Mouse (Mus musculus) limb, embryonic 15.5 days (tissue): ENCODE data around the gene Myo15. TPM values are rescaled to one million over a fixed set of nuclear protein-coding genes. Genes with fewer than 3 reads are reported as not detected.

Source experiments
- ATAC-seq: fragments of 200-750 bp; cut with Nextera tagmentation; 2 replicates; pipeline ENCODE4 v1.8.0; 2017; ENCODE audit warnings: low read depth, moderate TSS enrichment; ENCODE audit not compliant: insufficient number of reproducible peaks, low FRiP score, low TSS enrichment
- H3K27ac ChIP-seq: fragments of 300-500 bp; sonication (generic); 2 replicates; pipeline ENCODE4 v1.5.1; 2015; ENCODE audit warnings: moderate library complexity, mild to moderate bottlenecking, inconsistent platforms
- H3K27me3 ChIP-seq: fragments of 300-500 bp; sonication (generic); 2 replicates; pipeline ENCODE4 v1.6.1; 2015; ENCODE audit warnings: inconsistent platforms
- H3K36me3 ChIP-seq: fragments of 300-500 bp; sonication (generic); 2 replicates; pipeline ENCODE4 v1.6.1; 2015; ENCODE audit warnings: inconsistent platforms
- H3K4me1 ChIP-seq: fragments of 300-500 bp; sonication (generic); 2 replicates; pipeline ENCODE4 v1.6.1; 2015; ENCODE audit warnings: inconsistent platforms
- H3K4me2 ChIP-seq: fragments of 300-500 bp; sonication (generic); 2 replicates; pipeline ENCODE4 v1.6.1; 2015; ENCODE audit warnings: mild to moderate bottlenecking, inconsistent platforms
- H3K4me3 ChIP-seq: fragments of 300-500 bp; sonication (generic); 2 replicates; pipeline ENCODE4 v1.5.1; 2015; ENCODE audit warnings: mild to moderate bottlenecking, inconsistent platforms
- H3K9ac ChIP-seq: fragments of 300-500 bp; sonication (generic); 2 replicates; pipeline ENCODE4 v1.6.1; 2015; ENCODE audit warnings: inconsistent platforms
- H3K9me3 ChIP-seq: fragments of 300-500 bp; sonication (generic); 2 replicates; pipeline ENCODE4 v1.6.1; 2016; ENCODE audit warnings: inconsistent platforms
- WGBS: fragments of 180-500 bp; shearing (Covaris S2); methylation state at CpG from one replicate; pipeline ENCODE4 v1.1.7; 2015; 5-methylcytosine and 5-hydroxymethylcytosine counted together
- polyA plus RNA-seq: library from polyadenylated mRNA; unstranded; fragments of >200 nt; fragmentation: Nextera tagmentation; extraction: Ambion mirVana; gene quantifications from 2 replicates; pipeline ENCODE4 v1.2.1, GENCODE M21; 2015

Myo15 gene
- polyA plus RNA-seq, 1 experiment from 2014 or later: 0.35 TPM

- Histone ChIP-seq H3K27me3 (peaks cover 15% of the 10 kb centered on the region), H3K4me3 (peak overlapping the region; percentile 42), H3K9ac (no peak overlapping the region), H3K9me3 (no peaks in the 10 kb centered on the region), H3K36me3 (no peaks in the 10 kb centered on the region), H3K4me2 (peak overlapping the region; percentile 69), H3K4me1 (peaks cover 13% of the 10 kb centered on the region), H3K27ac (no peak overlapping the region)
- WGBS: 3% methylated on average over 11 of the region's 11 CpGs
- ATAC-seq: 0 out of 2 replicates have a peak, but pooled peaks have one; percentile 42
Observed at GRCm38 (mm10) chr11:60508950-60509349, 39.8 kb downstream of the Myo15 start.

DNA sequence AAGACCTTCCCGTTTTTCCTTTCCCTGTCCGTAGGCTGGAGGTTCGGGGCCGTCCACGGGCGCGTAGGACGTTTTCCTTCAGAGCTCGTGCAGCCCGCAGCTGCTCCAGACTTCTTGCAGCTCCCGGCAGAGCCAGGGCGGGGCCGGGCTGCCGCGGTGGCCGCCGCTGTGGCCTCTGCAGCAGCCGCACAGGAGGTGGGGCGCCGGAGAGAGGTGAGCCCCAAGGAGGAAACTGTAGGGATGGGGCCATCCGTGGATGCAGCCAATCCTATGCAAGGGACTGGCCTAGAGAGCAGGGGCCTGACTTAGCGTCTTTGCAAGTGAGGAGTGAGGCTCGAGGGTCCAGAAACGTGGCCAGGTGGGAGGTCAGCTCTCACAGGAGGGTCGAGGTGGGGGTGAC is 40.4 kb downstream of the Myo15 start:
- H3K4me2 ChIP-seq: peak overlapping the region; percentile 69
- peaks cover 15% of the 10 kb centered on the region for H3K27me3 ChIP-seq
- H3K4me3 ChIP-seq: peak overlapping the region; percentile 42
- no peaks in the 10 kb centered on the region for H3K9me3 ChIP-seq
- no peak overlapping the region for H3K27ac ChIP-seq
- peaks cover 13% of the 10 kb centered on the region for H3K4me1 ChIP-seq
- ATAC-seq: 0 out of 2 replicates have a peak, but pooled peaks have one; percentile 3
- no peaks in the 10 kb centered on the region for H3K36me3 ChIP-seq
- under 1% methylated on average over 25 of the region's 25 CpGs for WGBS
- H3K9ac ChIP-seq: peak overlapping the region; percentile 37; the same call in 1 of the 2 replicates

GRCm38 (mm10) chr11:60511893-60512292 is 42.8 kb downstream of the Myo15 start:
- Histone ChIP-seq H3K36me3 (no peaks in the 10 kb centered on the region), H3K9ac (no peak overlapping the region), H3K4me2 (no peak overlapping the region), H3K27ac (no peak overlapping the region), H3K4me3 (no peak overlapping the region), H3K9me3 (no peaks in the 10 kb centered on the region), H3K4me1 (peaks cover 13% of the 10 kb centered on the region), H3K27me3 (peaks cover 15% of the 10 kb centered on the region)
- no peak for ATAC-seq
- 76% methylated on average over 1 of the region's 1 CpGs for WGBS

DNA sequence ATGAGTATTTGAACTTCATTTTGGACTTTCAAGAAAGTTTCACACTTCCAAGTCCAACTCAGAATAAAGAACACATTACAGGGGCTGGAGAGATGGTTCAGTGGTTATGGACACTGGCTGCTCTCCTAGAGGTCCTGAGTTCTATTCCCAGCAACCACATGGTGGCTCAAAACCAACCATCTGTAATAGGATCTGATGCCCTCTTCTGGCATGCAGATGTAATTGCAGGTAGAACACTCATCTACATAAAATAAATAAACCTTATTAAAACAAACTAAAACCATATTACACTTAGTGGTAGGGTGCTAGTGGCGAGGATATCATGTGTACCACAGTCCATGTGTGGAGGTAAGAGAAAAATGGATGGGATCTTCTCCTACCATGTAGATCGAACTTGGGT is 43.4 kb downstream of the Myo15 start:
- H3K4me3 ChIP-seq: no peak overlapping the region
- H3K36me3 ChIP-seq: no peaks in the 10 kb centered on the region
- ATAC-seq: no peak
- H3K9ac ChIP-seq: no peak overlapping the region
- H3K27ac ChIP-seq: no peak overlapping the region
- no peaks in the 10 kb centered on the region for H3K9me3 ChIP-seq
- no peak overlapping the region for H3K4me2 ChIP-seq
- 74% methylated on average over 2 of the region's 2 CpGs for WGBS
- peaks cover 12% of the 10 kb centered on the region for H3K27me3 ChIP-seq
- peaks cover 13% of the 10 kb centered on the region for H3K4me1 ChIP-seq

- ATAC-seq: no peak
- no peak overlapping the region for H3K4me3 ChIP-seq
- H3K4me1 ChIP-seq: no peaks in the 10 kb centered on the region
- 48% methylated on average over 2 of the region's 2 CpGs for WGBS
- H3K36me3 ChIP-seq: no peaks in the 10 kb centered on the region
- no peak overlapping the region for H3K4me2 ChIP-seq
- no peak overlapping the region for H3K27ac ChIP-seq
- H3K9ac ChIP-seq: no peak overlapping the region
- no peaks in the 10 kb centered on the region for H3K9me3 ChIP-seq
- H3K27me3 ChIP-seq: peaks cover 6% of the 10 kb centered on the region; the same call in 1 of the 2 replicates
Observed at GRCm38 (mm10) chr11:60514941-60515340, 45.8 kb downstream of the Myo15 start.

GRCm38 (mm10) chr11:60518305-60518704 is 49.2 kb downstream of the Myo15 start:
- Histone ChIP-seq H3K36me3 (no peaks in the 10 kb centered on the region), H3K27me3 (no peaks in the 10 kb centered on the region), H3K9ac (no peak overlapping the region), H3K9me3 (no peaks in the 10 kb centered on the region), H3K4me2 (no peak overlapping the region), H3K27ac (no peak overlapping the region), H3K4me1 (no peaks in the 10 kb centered on the region), H3K4me3 (no peak overlapping the region)
- no peak for ATAC-seq
- WGBS: 76% methylated on average over 4 of the region's 4 CpGs

DNA sequence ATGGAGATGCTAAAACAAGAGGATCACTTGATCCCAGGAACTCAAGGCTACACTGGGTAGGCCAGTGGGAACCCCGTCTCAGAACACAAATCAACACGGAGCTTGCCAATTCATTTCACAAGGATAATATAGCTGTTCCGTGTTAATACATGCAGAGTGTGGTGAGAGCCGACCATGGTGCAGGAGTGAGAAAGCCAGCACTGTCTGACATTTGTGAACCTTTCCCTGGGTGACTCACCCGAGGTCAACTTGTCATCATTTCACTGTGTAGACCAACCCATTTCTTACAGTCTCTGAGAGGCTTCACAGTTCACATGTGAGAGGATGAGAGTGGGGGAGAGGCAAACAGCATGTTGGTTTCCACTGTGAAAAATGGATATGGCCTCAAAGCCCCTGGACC is 52.9 kb downstream of the Myo15 start:
- Histone ChIP-seq H3K4me2 (no peak overlapping the region), H3K4me1 (no peaks in the 10 kb centered on the region), H3K36me3 (no peaks in the 10 kb centered on the region), H3K9me3 (no peaks in the 10 kb centered on the region), H3K27ac (no peak overlapping the region), H3K27me3 (no peaks in the 10 kb centered on the region), H3K4me3 (no peak overlapping the region), H3K9ac (no peak overlapping the region)
- no peak for ATAC-seq
- WGBS: 78% methylated on average over 5 of the region's 5 CpGs

DNA sequence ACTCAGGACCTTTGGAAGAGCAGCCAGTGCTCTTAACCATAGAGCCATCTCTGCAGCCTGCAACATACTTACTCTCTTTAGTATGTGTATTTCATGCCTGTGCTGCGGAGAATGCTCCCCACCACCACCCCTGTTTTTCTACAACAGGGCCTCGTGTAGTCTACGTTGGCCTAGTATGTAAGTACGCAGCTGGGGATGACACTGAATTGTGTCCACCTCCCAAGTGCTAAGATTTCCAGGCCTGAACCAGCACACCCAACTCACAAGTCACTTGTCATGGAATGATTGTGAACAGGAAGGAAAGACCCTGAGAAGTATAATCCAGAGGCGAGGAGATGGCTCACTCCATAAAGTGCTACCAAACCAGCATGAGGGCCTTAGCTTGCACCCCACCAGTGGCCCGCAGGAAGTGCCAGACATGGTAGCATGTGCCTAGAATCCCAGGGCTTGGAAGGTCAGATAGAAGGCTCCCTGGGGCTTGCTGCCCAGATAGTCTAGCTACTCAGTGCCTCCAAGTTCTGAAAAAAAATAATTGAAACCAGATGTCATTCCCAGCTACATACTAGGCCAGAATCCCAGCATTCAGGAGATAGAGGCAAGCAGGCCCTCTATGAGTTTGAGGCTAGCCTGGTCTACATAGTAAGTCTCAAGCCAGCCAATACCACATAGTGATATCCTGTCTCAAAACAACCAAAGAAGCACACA is 53.7 kb downstream of the Myo15 start:
- H3K27ac ChIP-seq: no peak overlapping the region
- H3K36me3 ChIP-seq: no peaks in the 10 kb centered on the region
- 80% methylated on average over 6 of the region's 6 CpGs for WGBS
- H3K4me2 ChIP-seq: no peak overlapping the region
- H3K4me3 ChIP-seq: no peak overlapping the region
- H3K9ac ChIP-seq: no peak overlapping the region
- H3K27me3 ChIP-seq: no peaks in the 10 kb centered on the region
- ATAC-seq: no peak
- no peaks in the 10 kb centered on the region for H3K9me3 ChIP-seq
- no peaks in the 10 kb centered on the region for H3K4me1 ChIP-seq

GRCm38 (mm10) chr11:60526461-60526860 is 57.3 kb downstream of the Myo15 start:
- no peaks in the 10 kb centered on the region for H3K27me3 ChIP-seq
- no peak overlapping the region for H3K9ac ChIP-seq
- 72% methylated on average over 4 of the region's 4 CpGs for WGBS
- H3K4me2 ChIP-seq: no peak overlapping the region
- H3K4me1 ChIP-seq: no peaks in the 10 kb centered on the region
- H3K36me3 ChIP-seq: no peaks in the 10 kb centered on the region
- no peak overlapping the region for H3K27ac ChIP-seq
- no peak overlapping the region for H3K4me3 ChIP-seq
- H3K9me3 ChIP-seq: no peaks in the 10 kb centered on the region
- no peak for ATAC-seq

DNA sequence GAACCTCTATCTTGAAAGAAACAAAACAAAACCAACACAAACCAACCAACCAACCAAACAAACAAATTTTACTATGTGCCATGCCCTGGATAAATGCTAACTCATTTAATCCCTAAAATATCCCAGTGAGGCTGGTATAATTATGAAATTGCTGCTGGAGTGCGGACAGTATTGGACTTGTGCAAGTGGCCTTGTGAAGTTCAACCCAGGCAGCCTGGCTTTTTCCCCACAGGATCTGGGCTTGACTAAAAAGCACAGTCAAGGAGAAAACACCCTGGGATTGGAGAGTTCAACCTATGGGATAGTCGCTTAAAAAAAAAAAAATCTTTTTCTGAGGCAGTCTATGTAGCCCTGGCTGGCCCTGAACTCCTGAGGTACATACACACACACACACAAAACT is 66.5 kb downstream of the Myo15 start:
- Histone ChIP-seq H3K36me3 (0 out of 2 replicates have a peak, but pooled peaks cover 4% of the 10 kb centered on the region), H3K4me3 (no peak overlapping the region), H3K27ac (peak overlapping the region; percentile 100), H3K9ac (no peak overlapping the region), H3K4me1 (peaks cover 22% of the 10 kb centered on the region), H3K9me3 (no peaks in the 10 kb centered on the region), H3K4me2 (peak overlapping the region; percentile 89; the same call in 1 of the 2 replicates), H3K27me3 (no peaks in the 10 kb centered on the region)
- no peak for ATAC-seq
- WGBS: 89% methylated on average over 2 of the region's 2 CpGs

- Histone ChIP-seq H3K4me1 (peaks cover 26% of the 10 kb centered on the region), H3K9ac (peak within 1 kb of the TSS; percentile 70), H3K9me3 (no peaks in the 10 kb centered on the region), H3K36me3 (0 out of 2 replicates have a peak, but pooled peaks cover 4% of the 10 kb centered on the region), H3K4me3 (peak within 1 kb of the TSS; percentile 76), H3K27me3 (no peaks in the 10 kb centered on the region), H3K4me2 (peak within 1 kb of the TSS; percentile 89), H3K27ac (peak within 1 kb of the TSS; percentile 100)
- 19% methylated on average over 9 of the region's 9 CpGs for WGBS
- ATAC-seq: no peak
Observed at GRCm38 (mm10) chr11:60536180-60536858, 67.2 kb downstream of the Myo15 start, which contains the start of gene Alkbh5. TSS of gene Alkbh5 (plus strand) at chr11:60536381.

DNA sequence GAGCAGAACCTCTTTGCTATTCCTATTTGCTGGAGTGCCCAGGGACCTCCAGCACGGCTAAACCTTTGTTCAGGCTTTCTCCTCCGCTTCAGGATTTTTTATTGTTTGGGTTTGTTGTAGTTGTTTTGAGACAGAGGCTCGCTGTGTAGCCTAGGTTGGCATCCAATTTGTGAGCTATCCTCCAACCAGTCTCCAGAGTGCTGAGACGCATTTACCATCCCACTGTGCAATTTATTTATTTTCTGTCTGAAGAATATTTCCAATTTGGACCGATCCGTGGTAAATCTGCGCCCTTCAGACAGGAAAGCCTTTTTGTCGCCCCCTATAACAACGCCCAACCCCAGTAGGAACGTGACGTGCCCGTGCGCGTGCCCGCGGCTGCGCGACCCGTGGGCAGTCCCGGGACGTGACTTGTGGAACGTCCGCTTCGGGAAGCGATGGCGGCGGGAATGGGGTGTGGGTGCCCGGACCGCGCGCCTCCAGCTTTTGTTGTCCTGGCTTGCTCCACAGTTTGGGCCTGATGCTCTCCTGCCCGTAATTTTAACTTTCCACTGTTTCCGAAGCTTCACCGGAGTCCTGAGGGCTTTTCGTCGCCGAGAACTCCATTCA is 67.8 kb downstream of the Myo15 start:
- WGBS: under 1% methylated on average over 37 of the region's 37 CpGs
- Histone ChIP-seq H3K4me2 (peak overlapping the region; percentile 89), H3K36me3 (peaks cover 6% of the 10 kb centered on the region; the same call in 1 of the 2 replicates), H3K27me3 (no peaks in the 10 kb centered on the region), H3K4me3 (peak overlapping the region; percentile 76), H3K4me1 (peaks cover 29% of the 10 kb centered on the region), H3K9ac (peak overlapping the region; percentile 70), H3K27ac (peak overlapping the region; percentile 100), H3K9me3 (no peaks in the 10 kb centered on the region)
- peak; percentile 86 for ATAC-seq
